Mouse (Mus musculus) lung, embryonic 16.5 days (tissue): ENCODE measurements at regions not wholly inside any gene's neighbourhood (a gene's known extent, or its start where the extent isn't known, plus 50 kb on each side); places are given as distances from the start of the nearest gene placed in this dataset.
A peak's percentile ranks its signal among the peaks of the same experiment; 100 is the strongest.

ENCODE experiments used
- ATAC-seq: fragments of 200-750 bp; cut with Nextera tagmentation; 2 replicates; pipeline ENCODE4 v1.8.0; 2017; ENCODE audit warnings: low read depth, mild to moderate bottlenecking, moderate library complexity
- H3K27ac ChIP-seq: fragments of 300-500 bp; sonication (generic); 2 replicates; pipeline ENCODE4 v1.5.1; 2014; ENCODE audit warnings: mild to moderate bottlenecking, control low read depth, low read length
- H3K27me3 ChIP-seq: fragments of 300-500 bp; sonication (generic); 2 replicates; pipeline ENCODE4 v1.6.1; 2014; ENCODE audit warnings: low read depth, low read length, mixed read lengths; ENCODE audit not compliant: control insufficient read depth, insufficient read depth
- H3K36me3 ChIP-seq: fragments of 300-500 bp; sonication (generic); 2 replicates; pipeline ENCODE4 v1.6.1; 2014; ENCODE audit warnings: low read length; ENCODE audit not compliant: control insufficient read depth, insufficient read depth
- H3K4me1 ChIP-seq: fragments of 300-500 bp; sonication (generic); replicated peaks from 2 replicates; pipeline ENCODE4 v1.6.1; 2014; ENCODE audit warnings: low read length, mixed read lengths; ENCODE audit not compliant: control insufficient read depth, insufficient read depth
- H3K4me2 ChIP-seq: fragments of 300-500 bp; sonication (generic); 2 replicates; pipeline ENCODE4 v1.6.1; 2014; ENCODE audit warnings: low read depth, low read length, control low read depth
- H3K4me3 ChIP-seq: fragments of 300-500 bp; sonication (generic); 2 replicates; pipeline ENCODE4 v1.5.1; 2014; ENCODE audit warnings: mild to moderate bottlenecking, low read length, control low read depth
- H3K9ac ChIP-seq: fragments of 300-500 bp; sonication (generic); 2 replicates; pipeline ENCODE4 v1.6.1; 2014; ENCODE audit warnings: low read length, control low read depth
- H3K9me3 ChIP-seq: fragments of 300-500 bp; sonication (generic); 2 replicates; pipeline ENCODE4 v1.6.1; 2016; ENCODE audit warnings: low read length; ENCODE audit not compliant: control insufficient read depth
- WGBS: fragments of 180-500 bp; shearing (Covaris S2); extraction: QIAGEN DNeasy Blood & Tissue Kit; methylation state at CpG from one replicate; pipeline ENCODE4 v1.1.7; 2014; 5-methylcytosine and 5-hydroxymethylcytosine counted together

DNA sequence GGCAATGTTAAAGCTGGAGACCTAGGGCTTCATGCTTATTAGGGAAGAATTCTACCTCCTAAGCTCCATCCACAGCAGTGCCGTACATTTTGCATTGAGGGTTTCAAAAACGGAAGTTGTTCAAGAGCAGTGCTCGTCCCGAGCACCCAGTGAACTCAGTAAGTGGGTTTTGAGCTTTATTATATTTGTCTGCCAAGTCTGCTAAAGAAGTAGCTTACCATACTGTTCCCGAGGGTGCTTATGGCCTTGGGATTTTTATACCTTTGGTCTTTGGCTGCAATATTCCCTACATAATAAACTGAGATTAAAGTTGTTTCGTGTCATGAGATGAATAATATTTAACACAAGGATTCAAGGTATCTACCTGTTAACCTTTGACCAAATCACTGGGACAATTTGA lies 195.2 kb downstream of the Klf5 start:
- 84% methylated on average over 6 of the region's 6 CpGs for WGBS
- Histone ChIP-seq H3K36me3 (no peaks in the 10 kb centered on the region), H3K4me1 (no peaks in the 10 kb centered on the region), H3K9ac (no peak overlapping the region), H3K27me3 (no peaks in the 10 kb centered on the region), H3K4me2 (no peak overlapping the region), H3K4me3 (no peak overlapping the region), H3K9me3 (no peaks in the 10 kb centered on the region), H3K27ac (no peak overlapping the region)
- ATAC-seq = no peak

DNA sequence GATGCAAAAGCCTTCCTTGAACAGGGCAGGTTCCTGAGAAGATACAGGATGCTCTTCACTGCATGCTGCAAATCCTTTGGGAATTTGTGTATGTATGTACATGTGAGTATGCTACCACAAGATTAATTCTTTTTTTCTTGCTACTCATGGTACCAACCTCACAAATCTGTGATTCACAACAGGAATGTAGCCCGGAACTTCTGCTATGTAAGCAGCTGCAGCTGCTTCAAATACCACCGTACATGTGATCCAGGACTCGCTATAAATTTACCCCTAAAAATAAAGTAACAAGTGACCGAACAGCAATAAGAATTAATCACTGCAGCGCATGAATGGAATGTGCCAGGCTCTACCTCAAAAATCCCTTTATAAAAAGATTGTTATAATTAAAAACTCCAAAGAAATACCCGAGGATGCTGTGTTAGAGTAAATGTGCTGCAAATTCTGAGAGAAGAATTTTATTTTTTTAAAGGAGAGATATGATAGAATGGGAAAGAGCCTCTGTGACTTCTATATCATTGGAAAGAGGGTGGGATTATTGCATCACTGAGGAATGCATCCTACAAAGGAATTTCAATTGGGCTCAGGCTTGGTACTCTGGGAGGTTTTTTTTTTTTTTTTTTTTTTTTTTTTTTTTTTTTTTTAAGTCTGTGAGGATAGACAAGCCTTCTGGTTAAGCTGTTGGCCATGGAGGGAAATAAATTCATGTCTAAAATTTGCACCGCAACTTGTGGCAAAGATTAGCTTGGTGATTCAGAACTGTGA lies 201.2 kb downstream of the Klf5 start:
- H3K4me3 ChIP-seq = no peak overlapping the region
- no peak overlapping the region for H3K4me2 ChIP-seq
- WGBS = 71% methylated on average over 7 of the region's 7 CpGs
- ATAC-seq = no peak
- H3K9me3 ChIP-seq = peaks cover 3% of the 10 kb centered on the region; the same call in 1 of the 2 replicates
- H3K27ac ChIP-seq = no peak overlapping the region
- no peaks in the 10 kb centered on the region for H3K4me1 ChIP-seq
- H3K27me3 ChIP-seq = no peaks in the 10 kb centered on the region
- H3K9ac ChIP-seq = no peak overlapping the region
- no peaks in the 10 kb centered on the region for H3K36me3 ChIP-seq

GRCm38 (mm10) chr14:99504909-99505308 lies 206.4 kb downstream of the Klf5 start:
- Histone ChIP-seq H3K9me3 (peaks cover 3% of the 10 kb centered on the region; the same call in 1 of the 2 replicates), H3K27ac (no peak overlapping the region), H3K4me1 (no peaks in the 10 kb centered on the region), H3K27me3 (no peaks in the 10 kb centered on the region), H3K36me3 (no peaks in the 10 kb centered on the region), H3K4me2 (no peak overlapping the region), H3K4me3 (no peak overlapping the region), H3K9ac (no peak overlapping the region)
- 57% methylated on average over 4 of the region's 4 CpGs for WGBS
- ATAC-seq = no peak

- H3K27me3 ChIP-seq = no peaks in the 10 kb centered on the region
- H3K4me1 ChIP-seq = no peaks in the 10 kb centered on the region
- H3K4me2 ChIP-seq = no peak overlapping the region
- peak; percentile 38; the same call in 1 of the 2 replicates for ATAC-seq
- 38% methylated on average over 3 of the region's 3 CpGs for WGBS
- no peaks in the 10 kb centered on the region for H3K9me3 ChIP-seq
- no peak overlapping the region for H3K27ac ChIP-seq
- H3K9ac ChIP-seq = no peak overlapping the region
- no peaks in the 10 kb centered on the region for H3K36me3 ChIP-seq
- H3K4me3 ChIP-seq = no peak overlapping the region
Measured at GRCm38 (mm10) chr14:99509696-99510536, 211.4 kb downstream of the Klf5 start.

GRCm38 (mm10) chr14:99515474-99515873 lies 217.0 kb downstream of the Klf5 start:
- 81% methylated on average over 1 of the region's 1 CpGs for WGBS
- Histone ChIP-seq H3K9me3 (no peaks in the 10 kb centered on the region), H3K4me1 (no peaks in the 10 kb centered on the region), H3K4me2 (no peak overlapping the region), H3K27me3 (no peaks in the 10 kb centered on the region), H3K9ac (no peak overlapping the region), H3K4me3 (no peak overlapping the region), H3K36me3 (no peaks in the 10 kb centered on the region), H3K27ac (no peak overlapping the region)
- no peak for ATAC-seq

DNA sequence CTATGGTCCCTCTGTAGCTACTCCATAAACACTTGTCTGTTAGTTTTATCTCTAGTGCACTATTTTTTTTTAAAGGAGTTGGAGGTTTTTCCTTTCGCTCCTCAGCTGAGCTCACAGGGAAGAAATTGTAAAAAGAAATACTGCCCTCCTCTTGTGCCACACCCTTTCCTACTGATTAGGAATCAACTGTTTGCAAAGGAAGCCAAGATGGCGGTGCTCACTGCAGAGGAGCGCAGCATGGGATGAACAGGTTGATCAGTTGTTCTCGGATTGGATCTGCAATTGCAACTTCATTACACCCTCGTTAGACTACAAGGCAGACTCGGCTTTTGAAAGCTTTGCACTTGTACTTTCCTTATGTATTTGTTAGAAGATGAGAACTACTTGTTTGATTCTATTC lies 218.2 kb downstream of the Klf5 start:
- no peak for ATAC-seq
- H3K4me2 ChIP-seq = no peak overlapping the region
- H3K4me1 ChIP-seq = no peaks in the 10 kb centered on the region
- 80% methylated on average over 6 of the region's 6 CpGs for WGBS
- H3K4me3 ChIP-seq = no peak overlapping the region
- H3K27me3 ChIP-seq = no peaks in the 10 kb centered on the region
- H3K27ac ChIP-seq = no peak overlapping the region
- no peaks in the 10 kb centered on the region for H3K9me3 ChIP-seq
- H3K36me3 ChIP-seq = no peaks in the 10 kb centered on the region
- no peak overlapping the region for H3K9ac ChIP-seq

DNA sequence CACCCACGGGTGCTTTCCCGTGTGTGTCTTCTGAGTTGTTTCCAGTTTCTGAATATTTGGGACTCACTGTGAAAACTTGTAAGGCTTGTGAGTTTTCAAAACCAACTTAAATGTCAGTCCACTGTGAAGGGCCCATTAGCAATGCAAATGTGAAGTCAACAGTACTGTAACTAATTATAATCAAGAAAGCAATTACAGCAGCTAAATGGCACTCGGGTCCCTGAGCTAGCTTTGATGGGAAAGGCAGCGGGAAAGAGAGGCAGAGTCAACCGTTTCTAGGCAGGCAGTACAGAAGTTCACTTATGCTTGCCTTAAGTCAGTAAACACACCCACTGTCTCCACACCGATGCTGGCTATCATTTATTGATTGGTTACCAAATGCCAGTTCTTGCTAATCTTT lies 221.9 kb downstream of the Klf5 start:
- H3K9ac ChIP-seq = no peak overlapping the region
- H3K4me2 ChIP-seq = no peak overlapping the region
- WGBS = 76% methylated on average over 6 of the region's 6 CpGs
- no peak for ATAC-seq
- no peak overlapping the region for H3K4me3 ChIP-seq
- H3K27me3 ChIP-seq = no peaks in the 10 kb centered on the region
- H3K27ac ChIP-seq = no peak overlapping the region
- no peaks in the 10 kb centered on the region for H3K4me1 ChIP-seq
- no peaks in the 10 kb centered on the region for H3K36me3 ChIP-seq
- H3K9me3 ChIP-seq = no peaks in the 10 kb centered on the region

GRCm38 (mm10) chr14:99521954-99522523 lies 223.5 kb downstream of the Klf5 start:
- WGBS = 85% methylated on average over 13 of the region's 13 CpGs
- no peak for ATAC-seq
- no peak overlapping the region for H3K4me3 ChIP-seq

DNA sequence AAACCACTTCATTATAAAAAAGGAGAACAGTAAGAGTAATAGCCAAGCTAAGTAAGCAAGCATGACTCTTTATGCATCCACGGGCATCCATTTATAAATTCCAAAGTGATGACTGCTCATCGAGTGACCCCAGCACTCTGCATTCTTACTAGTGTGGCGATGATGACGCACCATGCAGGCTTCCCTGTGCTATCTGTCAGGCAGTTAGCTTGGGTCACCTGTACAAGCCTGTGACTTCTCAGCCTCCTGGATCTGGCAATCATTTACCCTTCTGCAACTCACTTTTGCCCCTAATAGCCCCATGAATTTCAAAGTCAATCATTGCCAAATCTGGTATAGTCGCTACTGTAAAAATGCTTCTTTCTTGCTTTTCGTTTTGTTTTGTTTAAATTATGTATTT lies 237.3 kb downstream of the Klf5 start:
- WGBS = 69% methylated on average over 6 of the region's 6 CpGs
- ATAC-seq = no peak
- Histone ChIP-seq H3K9me3 (no peaks in the 10 kb centered on the region), H3K4me2 (no peak overlapping the region), H3K36me3 (no peaks in the 10 kb centered on the region), H3K4me3 (no peak overlapping the region), H3K27ac (no peak overlapping the region), H3K4me1 (no peaks in the 10 kb centered on the region), H3K9ac (no peak overlapping the region), H3K27me3 (no peaks in the 10 kb centered on the region)

More at GRCm38 (mm10) chr14:99521954-99522523, 223.5 kb downstream of the Klf5 start:
- no peaks in the 10 kb centered on the region for H3K36me3 ChIP-seq
- no peaks in the 10 kb centered on the region for H3K27me3 ChIP-seq
- H3K27ac ChIP-seq = no peak overlapping the region
- no peak overlapping the region for H3K9ac ChIP-seq
- no peaks in the 10 kb centered on the region for H3K9me3 ChIP-seq
- no peaks in the 10 kb centered on the region for H3K4me1 ChIP-seq
- H3K4me2 ChIP-seq = no peak overlapping the region
